Mouse (Mus musculus): ENCODE measurements around the gene Gp9.
"Not testable (repeated sequence)": the region's sequence is repeated elsewhere in the genome, so short reads cannot be mapped to it uniquely, and the experiment has no call there.

The Gp9 gene

DNA sequence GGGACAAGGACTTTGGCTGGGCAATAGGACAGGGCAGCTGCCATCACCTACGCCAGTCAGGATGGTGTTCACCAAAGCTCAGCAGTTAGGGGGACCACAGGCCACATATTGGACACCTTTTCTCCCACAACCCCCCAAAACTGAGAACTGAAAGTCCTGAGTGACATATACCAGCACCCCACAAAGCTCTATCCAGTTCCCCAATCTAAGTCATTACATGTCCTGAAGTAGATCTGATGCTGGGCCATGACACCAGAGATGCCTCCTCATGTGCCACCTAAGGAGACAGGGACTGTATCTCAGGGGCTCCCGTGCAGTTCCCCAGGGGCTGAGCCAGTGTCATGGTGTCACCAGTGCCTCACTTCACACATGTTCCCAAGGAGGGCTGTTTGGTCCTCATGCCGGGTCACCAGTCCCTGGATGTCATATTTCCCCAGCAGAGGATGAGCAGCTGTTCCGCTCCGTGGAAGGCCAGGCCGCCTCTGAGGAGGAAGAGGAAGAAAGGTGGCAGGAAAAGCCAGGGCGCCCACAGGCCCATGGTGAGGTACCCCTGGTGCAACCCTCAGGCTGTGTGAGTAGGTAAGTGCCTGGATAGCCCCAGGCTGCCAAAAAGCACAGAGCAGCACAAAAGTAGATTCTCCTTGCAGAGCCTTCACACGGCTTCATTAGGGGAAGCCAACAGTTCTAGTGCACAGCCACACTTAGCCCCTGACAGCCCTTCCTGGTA, 27.5 kb upstream of the Gp9 start:
- no peak for DNase-seq (ENCODE audit: low spot score)

GRCm38 (mm10) chr6:87751574-87751973, 26.3 kb upstream of the Gp9 start:
- DNase-seq (ENCODE audit: low spot score) = no peak

DNA sequence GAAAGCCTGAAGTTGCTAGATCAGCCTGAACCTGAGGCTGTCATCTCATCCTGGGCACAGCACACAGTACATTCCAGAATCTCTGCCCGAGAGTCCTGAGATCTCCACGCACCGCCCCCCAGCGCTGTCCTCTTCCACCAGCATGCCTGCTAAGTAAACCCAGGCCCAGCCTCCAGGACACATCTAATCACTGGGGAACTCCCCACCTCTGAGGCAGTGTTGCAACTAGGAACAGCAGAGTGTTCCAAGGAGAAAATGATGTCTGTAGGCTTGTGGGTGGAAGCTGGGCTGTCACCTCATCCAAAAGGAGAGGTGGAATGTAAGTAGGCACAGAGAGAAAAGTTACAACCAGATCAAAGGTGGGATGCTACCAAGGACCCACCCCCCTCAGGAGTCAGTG, 22.7 kb upstream of the Gp9 start:
- no peak for DNase-seq (ENCODE audit: low spot score)

DNA sequence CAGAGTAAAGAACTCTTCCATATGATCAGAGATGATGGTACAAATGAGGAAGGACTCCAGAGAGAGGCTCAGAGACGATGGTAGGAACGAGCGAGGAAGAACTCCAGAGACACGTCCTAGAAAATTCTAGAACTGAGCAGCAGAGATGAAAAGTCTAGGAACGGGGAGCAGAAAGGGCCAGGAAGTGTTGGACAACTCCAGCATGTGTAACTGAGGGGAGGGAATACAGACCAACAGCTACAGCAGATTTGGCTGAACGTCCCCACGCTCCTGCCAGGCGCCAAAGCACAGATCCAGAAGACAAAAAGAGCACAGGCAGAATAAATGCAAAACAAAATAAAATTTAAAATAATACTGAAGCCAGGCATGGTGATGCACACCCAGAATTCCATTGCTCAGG, 21.0 kb upstream of the Gp9 start:
- DNase-seq (ENCODE audit: low spot score) = no peak

- peak; percentile 42 for DNase-seq (ENCODE audit: low spot score)
Observed at GRCm38 (mm10) chr6:87759404-87759803, 18.5 kb upstream of the Gp9 start.

DNA sequence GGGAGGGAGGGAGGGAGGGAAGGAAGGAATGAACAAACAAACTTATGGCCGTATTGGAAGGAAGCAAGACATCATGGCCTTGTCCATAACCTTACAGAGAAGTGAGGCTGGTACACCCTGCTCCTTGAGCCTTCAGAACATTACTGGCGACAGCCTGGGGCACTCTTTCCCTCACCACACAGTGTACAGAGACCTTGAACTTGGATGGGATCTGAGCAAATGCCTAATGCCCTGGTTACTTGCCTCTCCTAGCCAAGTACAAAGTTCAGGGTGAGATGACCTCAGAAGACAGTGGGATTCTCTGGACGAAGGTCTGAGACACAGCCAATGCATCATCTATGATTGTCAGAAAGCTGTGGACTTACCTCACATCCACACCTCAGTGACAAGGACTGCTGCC, 18.0 kb upstream of the Gp9 start:
- DNase-seq (ENCODE audit: low spot score) = no peak

GRCm38 (mm10) chr6:87762161-87762560, 15.7 kb upstream of the Gp9 start:
- no peak for DNase-seq (ENCODE audit: low spot score)

GRCm38 (mm10) chr6:87763376-87764280, 14.2 kb upstream of the Gp9 start:
- DNase-seq (ENCODE audit: low spot score) = no peak

- not testable (repeated sequence) for DNase-seq (ENCODE audit: low spot score)
Observed at GRCm38 (mm10) chr6:87764296-87764695, 13.6 kb upstream of the Gp9 start.

DNA sequence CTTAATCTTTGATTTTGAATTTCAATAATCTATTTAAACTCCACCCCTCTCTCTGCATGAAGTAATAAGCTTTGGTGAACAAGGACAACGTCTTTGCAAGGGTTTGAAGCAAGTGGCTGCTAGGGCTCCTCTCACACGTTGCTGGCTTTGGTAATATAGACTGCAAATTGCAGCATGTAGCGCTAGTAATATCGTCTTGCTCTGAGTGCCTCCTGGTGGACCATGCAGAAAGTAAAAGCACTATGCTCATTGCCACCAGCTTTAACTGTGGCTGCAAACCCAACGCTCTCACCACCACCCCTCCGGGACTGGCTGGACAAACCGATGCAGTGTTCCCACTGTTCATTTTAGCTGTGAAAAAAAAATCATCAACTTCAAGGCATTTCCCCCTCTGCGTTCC, 7.2 kb upstream of the Gp9 start:
- no peak for DNase-seq (ENCODE audit: low spot score)

DNA sequence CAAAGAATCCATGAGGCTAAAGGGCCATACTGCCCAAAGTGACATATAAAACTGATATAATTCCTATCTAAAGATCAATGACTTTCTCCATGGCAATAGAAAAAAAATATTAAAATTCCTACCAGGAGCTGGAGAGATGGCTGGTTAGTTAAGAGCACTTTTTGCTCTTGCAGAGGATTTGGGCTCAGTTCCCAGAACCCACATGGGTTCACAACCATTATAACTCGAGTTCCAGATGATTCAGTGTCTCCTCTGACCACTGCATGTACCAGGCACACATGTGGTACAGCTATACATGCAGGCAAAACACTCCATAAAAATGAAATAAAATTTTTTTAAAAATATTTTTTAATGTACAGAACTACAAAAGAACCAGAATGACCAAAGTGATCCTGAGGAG, 3.4 kb upstream of the Gp9 start:
- DNase-seq (ENCODE audit: low spot score) = no peak

DNA sequence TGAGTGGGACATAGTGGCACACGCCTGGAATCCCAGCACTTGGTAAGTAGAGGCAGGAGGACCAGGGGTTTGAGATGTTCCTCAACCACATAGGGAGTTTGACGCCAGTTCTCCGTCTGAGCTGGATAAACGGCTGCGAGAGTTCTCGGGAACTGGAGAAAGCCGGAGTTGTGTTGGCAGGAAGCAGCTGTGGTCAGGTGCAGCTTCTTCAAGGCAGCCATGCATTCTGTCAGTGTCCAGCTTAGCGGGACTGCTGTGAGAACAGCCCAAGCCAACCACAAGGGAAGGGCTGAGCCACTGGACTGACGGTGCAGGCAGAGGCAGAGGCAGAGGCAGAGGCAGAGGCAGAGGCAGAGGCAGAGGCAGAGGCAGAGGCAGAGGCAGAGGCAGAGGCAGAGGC, 3.0 kb upstream of the Gp9 start:
- no peak for DNase-seq (ENCODE audit: low spot score)

DNA sequence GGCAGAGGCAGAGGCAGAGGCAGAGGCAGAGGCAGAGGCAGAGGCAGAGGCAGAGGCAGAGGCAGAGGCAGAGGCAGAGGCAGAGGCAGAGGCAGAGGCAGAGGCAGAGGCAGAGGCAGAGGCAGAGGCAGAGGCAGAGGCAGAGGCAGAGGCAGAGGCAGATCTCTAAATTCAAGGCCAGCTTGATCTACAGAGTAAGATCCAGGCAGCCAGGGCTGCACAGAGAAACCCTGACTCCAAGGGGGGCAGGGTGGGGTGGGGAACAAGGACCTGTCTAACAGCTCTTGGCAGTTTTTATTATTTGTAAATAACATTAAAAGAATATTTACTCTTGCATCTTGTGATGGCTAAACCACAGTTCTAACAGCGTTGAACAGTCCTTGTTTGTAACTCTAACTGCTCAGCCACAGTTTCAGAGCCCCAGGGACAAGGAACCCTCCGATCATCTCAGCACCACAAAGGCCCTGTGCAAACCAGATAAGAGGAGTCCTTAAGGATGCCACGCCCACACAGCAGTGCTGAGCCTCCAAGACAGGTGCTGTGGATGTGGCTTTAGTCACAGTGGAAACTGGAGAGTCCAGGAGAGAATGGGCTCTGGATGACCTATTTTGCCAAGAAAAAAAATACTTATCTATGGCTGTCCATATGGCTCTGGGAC, 2.2 kb upstream of the Gp9 start:
- DNase-seq (ENCODE audit: low spot score) = peak; percentile 15

- no peak for DNase-seq (ENCODE audit: low spot score)
Observed at GRCm38 (mm10) chr6:87776663-87777062, 1.2 kb upstream of the Gp9 start.

GRCm38 (mm10) chr6:87778294-87779173, 662 bp downstream of the Gp9 start:
- no peak for DNase-seq (ENCODE audit: low spot score)

- DNase-seq (ENCODE audit: low spot score) = no peak
Observed at GRCm38 (mm10) chr6:87779174-87780165, 1.6 kb downstream of the Gp9 start.

DNA sequence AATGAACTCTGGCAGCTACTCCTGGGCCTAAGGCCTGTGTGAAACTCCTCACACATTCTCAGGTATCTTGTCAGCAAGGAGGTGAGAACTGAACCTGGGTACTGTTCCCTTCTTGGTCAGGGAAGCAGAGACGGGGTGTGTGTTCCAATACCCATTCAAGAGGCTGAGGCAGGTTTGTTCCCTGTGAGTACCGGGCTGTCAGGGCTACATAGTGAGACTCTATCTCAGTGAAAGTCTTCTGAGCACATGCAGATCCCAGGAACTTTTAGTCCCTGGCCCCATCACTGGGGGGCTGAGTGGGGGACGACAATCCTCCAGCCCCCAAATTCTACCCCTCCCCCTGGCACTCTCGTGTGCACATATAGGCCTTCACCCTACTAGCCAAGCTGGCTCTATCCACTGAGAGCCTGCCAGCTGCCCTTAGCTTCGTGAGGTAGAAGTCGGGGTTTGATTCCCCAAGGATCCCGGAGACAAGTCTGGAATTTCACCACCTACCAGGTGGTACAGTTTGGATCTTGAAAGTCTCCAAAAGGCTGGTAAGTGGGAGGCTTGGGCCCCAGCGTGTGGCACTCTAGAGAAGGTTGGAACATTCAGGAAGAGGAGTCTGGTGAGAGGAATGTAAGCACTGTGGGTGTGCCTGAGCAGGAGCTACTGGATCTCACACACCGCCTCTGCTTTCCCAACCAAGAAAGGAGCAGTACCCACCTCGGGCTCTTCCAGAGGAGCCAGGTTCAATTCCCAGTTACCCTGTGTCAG, 2.9 kb downstream of the Gp9 start:
- DNase-seq (ENCODE audit: low spot score) = no peak

- no peak for DNase-seq (ENCODE audit: low spot score)
Observed at GRCm38 (mm10) chr6:87784033-87784432, 6.2 kb downstream of the Gp9 start.

- DNase-seq (ENCODE audit: low spot score) = no peak
Observed at GRCm38 (mm10) chr6:87786621-87787020, 8.7 kb downstream of the Gp9 start.
